Mouse (Mus musculus): ENCODE measurements at regions not wholly inside any gene's neighbourhood (a gene's known extent, or its start where the extent isn't known, plus 50 kb on each side); places are given as distances from the start of the nearest gene placed in this dataset.

DNA sequence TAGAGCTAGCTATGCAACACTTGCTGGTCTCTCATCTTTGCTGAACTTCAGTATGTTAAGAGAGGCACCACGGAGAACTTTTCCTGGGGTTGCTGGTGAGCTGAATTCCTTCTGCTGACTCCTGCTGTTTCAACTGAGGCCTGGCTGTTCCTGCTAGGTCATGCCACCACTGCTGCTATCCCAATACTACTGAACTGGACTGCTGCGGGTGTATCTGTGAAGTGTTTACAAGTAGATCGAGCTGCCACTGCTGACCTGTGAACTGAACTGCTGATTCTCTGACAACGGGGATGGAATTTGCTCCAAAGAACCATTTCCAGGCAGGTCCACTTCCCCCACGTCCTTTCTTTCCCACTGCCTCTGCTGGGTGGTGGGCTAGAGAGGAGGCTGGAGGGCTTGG is 51.1 kb upstream of the Tmem150c start:
- TF ChIP-seq CHD2 (IDR thresholded peaks at IDR 0.05; ENCODE audit: low read depth, low read length) (no peak), ZNF384 (IDR thresholded peaks at IDR 0.05; ENCODE audit: low read depth, low read length) (no peak), HCFC1 (IDR thresholded peaks at IDR 0.05; ENCODE audit: borderline replicate concordance, insufficient read depth, low read length) (no peak)

Data from ES-E14 (cell line).